Mouse (Mus musculus) lung, postnatal 0 days (tissue): Measurements from ENCODE around the gene Strip1.

Experiments
- CTCF ChIP-seq: IDR thresholded peaks from 2 replicates; pipeline ENCODE4 v1.5.1; 2016; ENCODE audit warnings: antibody characterized with exemption, mild to moderate bottlenecking
- EP300 ChIP-seq: IDR thresholded peaks from 2 replicates; pipeline ENCODE4 v1.6.1; 2016; ENCODE audit warnings: antibody characterized with exemption, mild to moderate bottlenecking, control low read depth

GRCm38 (mm10) chr3:107582875-107583767 is 48.4 kb downstream of the Strip1 start:
- TF ChIP-seq CTCF (no peak), EP300 (no peak)
